Mouse (Mus musculus) C2C12 (cell line): Measurements from ENCODE around the gene G6pc3. TPM values are rescaled to one million over a fixed set of nuclear protein-coding genes. Genes with fewer than 3 reads are reported as not detected.

Experiments used
- H3K27me3 ChIP-seq: one replicate; pipeline ENCODE4 v1.6.1; 2011; ENCODE audit not compliant: control insufficient read depth, insufficient read depth, insufficient read length
- H3K36me3 ChIP-seq: one replicate; pipeline ENCODE4 v1.6.1; 2011; ENCODE audit not compliant: control insufficient read depth, insufficient read depth
- H3K4me3 ChIP-seq: one replicate; pipeline ENCODE4 v1.5.1; 2011; ENCODE audit warnings: mild to moderate bottlenecking, control low read depth; ENCODE audit not compliant: poor library complexity, insufficient read depth, severe bottlenecking
- H3K79me2 ChIP-seq: one replicate; pipeline ENCODE4 v1.6.1; 2011; ENCODE audit not compliant: control insufficient read depth, insufficient read depth
- H3K79me3 ChIP-seq: one replicate; pipeline ENCODE4 v1.6.1; 2011; ENCODE audit warnings: low read depth, control low read depth
- H3ac ChIP-seq: one replicate; pipeline ENCODE3; 2011; ENCODE audit warnings: low read depth; ENCODE audit not compliant: control insufficient read depth, insufficient read length
- CEBPB ChIP-seq: IDR thresholded peaks from one replicate; pipeline ENCODE4 v1.6.1; 2011; ENCODE audit warnings: low read depth, mild to moderate bottlenecking, control low read depth, moderate library complexity
- CTCF ChIP-seq: IDR thresholded peaks from one replicate; pipeline ENCODE4 v1.5.1; 2011; ENCODE audit not compliant: control insufficient read depth, insufficient read depth, insufficient read length
- FOSL1 ChIP-seq: IDR thresholded peaks from one replicate; pipeline ENCODE4 v1.8.0; 2011; ENCODE audit warnings: mild to moderate bottlenecking, low read length; ENCODE audit not compliant: poor library complexity, insufficient read depth, severe bottlenecking
- MAX ChIP-seq: IDR thresholded peaks from one replicate; pipeline ENCODE4 v1.6.1; 2011; ENCODE audit warnings: mild to moderate bottlenecking, control low read depth
- MYOD1 ChIP-seq: IDR thresholded peaks from one replicate; pipeline ENCODE4 v1.6.1; 2011; ENCODE audit warnings: low read depth; ENCODE audit not compliant: control insufficient read depth, insufficient read length
- MYOG ChIP-seq: IDR thresholded peaks from one replicate; pipeline ENCODE4 v1.6.1; 2011; ENCODE audit not compliant: control insufficient read depth, insufficient read length; ENCODE audit errors: extremely low read depth
- USF1 ChIP-seq: IDR thresholded peaks from one replicate; pipeline ENCODE4 v1.6.1; 2011; ENCODE audit warnings: low read depth, mild to moderate bottlenecking, control low read depth, moderate library complexity
- polyA plus RNA-seq: library from polyadenylated mRNA; unstranded; fragments of >200 nt; fragmentation: generic; extraction: Trizol; gene quantifications from one replicate; pipeline ENCODE4 v1.2.1, GENCODE M21; 2012; ENCODE audit warnings: missing spikeins

Gene G6pc3
- polyA plus RNA-seq, 1 experiment = 40.4 TPM

- Histone ChIP-seq H3K4me3 (peak overlapping the region; percentile 34), H3K79me2 (peaks cover 59% of the 10 kb centered on the region), H3K36me3 (no peaks in the 10 kb centered on the region), H3K79me3 (peaks cover 38% of the 10 kb centered on the region), H3ac (peak overlapping the region; percentile 37), H3K27me3 (no peaks in the 10 kb centered on the region)
- no peak for TF ChIP-seq FOSL1
- TF ChIP-seq MAX = no peak
- no peak for TF ChIP-seq USF1
- TF ChIP-seq MYOG = no peak
- no peak for TF ChIP-seq MYOD1
- TF ChIP-seq CTCF = no peak
- no peak for TF ChIP-seq CEBPB
Observed at GRCm38 (mm10) chr11:102217396-102217795, 28.0 kb downstream of the G6pc3 start.

GRCm38 (mm10) chr11:102217876-102218430, 28.5 kb downstream of the G6pc3 start:
- no peaks in the 10 kb centered on the region for H3K36me3 ChIP-seq
- H3K79me3 ChIP-seq = peaks cover 36% of the 10 kb centered on the region
- no peak for TF ChIP-seq MYOG
- no peaks in the 10 kb centered on the region for H3K27me3 ChIP-seq
- peak overlapping the region; percentile 33 for H3ac ChIP-seq
- peaks cover 54% of the 10 kb centered on the region for H3K79me2 ChIP-seq
- H3K4me3 ChIP-seq = peak overlapping the region; percentile 34

GRCm38 (mm10) chr11:102218783-102219182, 29.4 kb downstream of the G6pc3 start:
- Histone ChIP-seq H3K36me3 (no peaks in the 10 kb centered on the region), H3K27me3 (no peaks in the 10 kb centered on the region), H3ac (peak overlapping the region; percentile 46), H3K79me2 (peaks cover 45% of the 10 kb centered on the region), H3K79me3 (peaks cover 34% of the 10 kb centered on the region), H3K4me3 (peak overlapping the region; percentile 34)
- TF ChIP-seq MYOG = no peak
- no peak for TF ChIP-seq USF1
- TF ChIP-seq MYOD1 = peak; percentile 6
- TF ChIP-seq MAX = peak; percentile 71

DNA sequence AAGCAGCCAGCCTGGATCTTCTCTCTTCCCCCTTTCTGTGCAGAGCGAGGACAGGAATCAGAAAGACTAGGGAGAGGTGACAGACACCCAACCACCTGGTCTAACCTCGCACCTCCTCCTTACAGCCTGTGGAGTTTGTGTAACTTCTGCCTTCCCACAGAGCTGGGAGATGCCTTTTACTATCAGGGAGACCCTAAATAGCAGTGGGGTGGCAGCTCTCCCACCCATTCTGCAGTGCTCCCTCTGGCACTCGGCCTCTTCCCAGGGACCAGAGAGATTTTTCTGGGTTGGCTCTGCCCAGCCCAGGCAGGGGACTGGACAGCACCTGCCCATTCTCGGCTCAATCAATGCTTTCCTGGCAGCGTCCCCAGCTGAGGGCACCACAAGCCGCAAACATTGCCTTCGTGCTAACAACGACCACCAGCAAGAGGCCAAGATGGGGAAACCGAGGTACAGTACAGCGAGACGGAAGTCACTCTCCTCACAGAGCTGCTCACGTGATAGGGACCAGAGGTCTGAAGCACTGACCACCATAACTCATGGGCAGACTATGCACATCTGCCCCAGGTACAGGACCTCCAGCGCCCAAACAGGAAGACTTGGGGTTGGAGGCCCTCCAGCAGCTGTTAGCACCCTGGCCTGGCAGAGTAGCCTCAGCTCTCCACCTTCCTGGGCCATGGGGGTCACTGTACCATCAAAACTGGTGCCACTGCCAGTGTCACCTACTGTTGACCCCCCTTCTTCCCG, 30.0 kb downstream of the G6pc3 start:
- Histone ChIP-seq H3ac (no peak overlapping the region), H3K79me3 (peaks cover 29% of the 10 kb centered on the region), H3K4me3 (no peak overlapping the region)

GRCm38 (mm10) chr11:102219994-102220346, 30.6 kb downstream of the G6pc3 start:
- TF ChIP-seq MAX (no peak), CEBPB (no peak), CTCF (no peak), FOSL1 (no peak), MYOG (no peak), MYOD1 (no peak), USF1 (no peak)
- Histone ChIP-seq H3K27me3 (no peaks in the 10 kb centered on the region), H3K36me3 (no peaks in the 10 kb centered on the region)

More for the DNA sequence above, 30.0 kb downstream of the G6pc3 start:
- Histone ChIP-seq H3K27me3 (no peaks in the 10 kb centered on the region), H3K36me3 (no peaks in the 10 kb centered on the region), H3K79me2 (peaks cover 39% of the 10 kb centered on the region)
- TF ChIP-seq FOSL1 (no peak), MYOD1 (no peak), USF1 (no peak), CEBPB (no peak), MYOG (no peak), CTCF (no peak), MAX (no peak)

GRCm38 (mm10) chr11:102220451-102220850, 31.0 kb downstream of the G6pc3 start:
- H3K27me3 ChIP-seq = no peaks in the 10 kb centered on the region
- H3ac ChIP-seq = no peak overlapping the region
- peaks cover 19% of the 10 kb centered on the region for H3K79me3 ChIP-seq
- H3K79me2 ChIP-seq = peaks cover 29% of the 10 kb centered on the region
- no peaks in the 10 kb centered on the region for H3K36me3 ChIP-seq
- H3K4me3 ChIP-seq = no peak overlapping the region
- no peak for TF ChIP-seq CEBPB
- TF ChIP-seq MYOG = no peak
- TF ChIP-seq FOSL1 = no peak
- no peak for TF ChIP-seq USF1
- TF ChIP-seq MYOD1 = no peak
- TF ChIP-seq CTCF = no peak
- no peak for TF ChIP-seq MAX

More at GRCm38 (mm10) chr11:102219994-102220346, 30.6 kb downstream of the G6pc3 start:
- no peak overlapping the region for H3ac ChIP-seq
- peaks cover 23% of the 10 kb centered on the region for H3K79me3 ChIP-seq
- H3K4me3 ChIP-seq = no peak overlapping the region
- peaks cover 34% of the 10 kb centered on the region for H3K79me2 ChIP-seq
